Mouse (Mus musculus) erythroblast, embryonic 14.5 days (primary cell): Measurements from ENCODE around the gene Ropn1l.

ENCODE experiments used
- GATA1 ChIP-seq: IDR thresholded peaks from 2 replicates; pipeline ENCODE4 v1.6.1; 2012; ENCODE audit warnings: low read length, inconsistent platforms, mixed read lengths
- TAL1 ChIP-seq: IDR thresholded peaks from 3 replicates; pipeline ENCODE4 v1.6.1; 2012; ENCODE audit warnings: low read length, inconsistent platforms, mixed read lengths

GRCm38 (mm10) chr15:31426066-31426706 is 27.4 kb downstream of the Ropn1l start:
- TF ChIP-seq GATA1 = no peak
- TF ChIP-seq TAL1 = no peak
